Mouse (Mus musculus): ENCODE measurements around the gene Cdk10. TPM values are rescaled to one million over a fixed set of nuclear protein-coding genes. Genes with fewer than 3 reads are reported as not detected.

Cdk10 gene
- polyA plus RNA-seq, 1 experiment from 2014 or later = 39.1 TPM

DNA sequence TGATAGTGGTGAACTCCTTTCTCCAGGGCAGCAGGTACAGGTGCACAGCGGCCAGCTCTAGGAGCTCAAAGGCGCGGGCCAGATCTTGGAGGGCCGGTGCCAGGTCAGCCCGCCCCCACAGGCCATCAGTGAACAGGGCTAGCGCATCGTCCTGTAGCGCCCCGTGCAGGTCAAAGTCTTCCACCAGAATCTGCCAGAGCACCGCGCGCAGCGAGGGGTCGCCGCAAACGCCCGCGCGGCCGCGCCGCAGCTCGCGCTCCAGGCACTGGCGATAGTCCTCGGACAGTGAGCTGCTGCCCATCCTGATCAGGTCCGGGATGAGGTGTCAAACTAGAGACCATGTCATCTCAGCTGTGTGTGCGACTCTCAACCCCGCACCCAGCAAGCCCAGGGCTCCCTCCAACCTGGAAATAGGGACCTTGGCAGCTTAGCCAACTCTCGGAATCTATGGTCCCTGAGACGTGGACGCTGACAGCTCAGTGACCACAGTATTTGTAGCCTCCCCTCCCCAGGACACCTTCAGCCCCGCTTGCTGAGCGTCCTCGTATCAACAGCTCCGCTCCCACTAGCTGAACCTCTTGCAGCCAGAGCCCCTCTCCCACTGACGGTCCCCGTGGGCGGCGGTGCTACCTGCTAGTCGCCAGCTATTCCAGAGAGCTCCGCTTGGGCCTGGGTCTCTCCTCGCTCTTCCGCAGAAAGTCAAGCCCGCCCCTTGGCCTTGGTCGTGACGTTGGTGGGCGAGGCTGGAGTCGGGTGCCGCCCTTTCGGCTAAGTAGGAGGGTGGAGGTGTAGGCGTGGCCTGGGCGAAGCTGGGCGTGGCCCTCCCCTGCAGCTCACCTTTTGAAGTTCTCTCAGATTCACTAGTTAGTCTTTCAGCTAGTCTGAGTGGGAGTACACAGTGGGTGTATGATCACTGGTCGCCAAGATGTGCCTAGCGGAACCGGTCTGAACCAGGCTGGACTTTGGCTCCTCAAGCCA is 11.2 kb downstream of the Cdk10 start, which contains the start of gene Spata2l:
Gene Spata2l, minus strand, starts transcription at position 714 of the 978 bp plus-strand sequence.
- peak within 1 kb of the TSS; percentile 52 for H3K9ac ChIP-seq
- peak within 1 kb of the TSS; percentile 75 for H3K4me2 ChIP-seq (replicated peaks)
- H3K4me3 ChIP-seq = peak within 1 kb of the TSS; percentile 41
- ATAC-seq (ENCODE audit: low FRiP score) = peak; percentile 74
- peaks cover 23% of the 10 kb centered on the region for H3K4me1 ChIP-seq
- H3K27me3 ChIP-seq = peaks cover 44% of the 10 kb centered on the region
- H3K36me3 ChIP-seq = 0 out of 2 replicates have a peak, but pooled peaks cover 3% of the 10 kb centered on the region
- WGBS = 2% methylated on average over 56 of the region's 57 CpGs
- H3K9me3 ChIP-seq (replicated peaks) = no peaks in the 10 kb centered on the region
- no peak within 1 kb of the TSS for H3K27ac ChIP-seq

DNA sequence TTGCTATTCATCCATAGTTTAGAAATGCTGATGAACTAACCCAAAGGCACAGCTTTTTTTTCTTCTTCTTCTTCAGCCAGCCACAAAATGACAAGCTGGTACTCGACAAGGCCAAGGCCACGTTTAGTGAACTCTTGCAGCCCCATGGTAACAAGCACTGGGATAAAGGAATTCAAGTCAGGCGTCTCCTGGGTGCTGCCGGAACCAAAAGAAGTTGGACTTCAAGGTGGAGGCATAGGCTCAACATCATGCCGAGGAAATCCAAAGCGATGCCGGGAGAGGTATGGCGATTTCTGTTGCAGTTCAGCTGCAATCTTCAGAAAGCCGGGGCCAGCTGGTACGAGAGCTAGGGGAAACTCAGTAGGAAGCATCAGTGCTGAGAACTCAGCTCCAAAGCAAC is 14.8 kb downstream of the Cdk10 start:
- no peak for ATAC-seq (ENCODE audit: low FRiP score)
- Histone ChIP-seq H3K9ac (no peak overlapping the region), H3K27me3 (peaks cover 31% of the 10 kb centered on the region), H3K4me3 (no peak overlapping the region), H3K27ac (no peak overlapping the region), H3K36me3 (peaks cover 33% of the 10 kb centered on the region), H3K9me3 (replicated peaks) (no peaks in the 10 kb centered on the region), H3K4me2 (replicated peaks) (no peak overlapping the region), H3K4me1 (peaks cover 16% of the 10 kb centered on the region)
- WGBS = 81% methylated on average over 10 of the region's 10 CpGs

DNA sequence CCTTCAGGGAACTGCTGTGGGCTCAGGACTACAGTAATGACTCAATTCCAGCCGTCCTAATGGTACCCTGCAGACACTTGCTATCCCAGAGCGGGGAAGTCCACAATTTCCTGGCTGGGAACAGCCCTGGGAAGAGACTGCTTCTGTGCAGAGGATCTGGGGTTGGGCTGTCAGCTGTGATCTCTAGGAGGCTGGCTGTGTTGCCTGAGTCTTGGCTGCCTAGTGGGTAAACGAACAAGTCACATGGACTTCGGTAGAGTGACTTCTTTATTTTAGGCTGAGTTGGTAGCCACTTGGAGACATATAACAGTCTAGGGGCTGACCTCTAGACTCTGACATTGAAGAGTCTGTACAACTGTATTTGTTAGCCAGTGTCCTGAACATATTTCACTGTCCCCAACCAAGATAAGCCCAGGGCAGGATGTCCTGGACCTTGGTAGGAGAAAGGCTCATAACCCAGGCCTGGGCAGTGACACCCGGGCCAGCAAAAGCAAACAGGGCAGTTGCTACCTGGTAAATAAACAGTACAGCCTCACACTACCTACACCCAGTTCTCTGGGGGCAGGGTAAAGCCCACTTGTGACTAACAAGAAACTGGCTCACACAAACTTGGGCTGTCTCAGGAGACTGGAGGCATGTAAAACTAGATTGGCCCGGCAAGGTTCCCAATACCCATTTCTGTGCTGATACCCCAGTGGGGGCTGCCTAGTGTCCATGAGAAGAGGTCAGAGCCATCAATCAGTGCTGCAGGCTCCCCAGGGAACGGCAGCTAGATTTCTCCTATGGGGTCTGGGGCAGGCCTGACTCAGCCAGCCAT is 17.7 kb downstream of the Cdk10 start:
- H3K4me2 ChIP-seq (replicated peaks) = no peak overlapping the region
- no peak overlapping the region for H3K9ac ChIP-seq
- no peaks in the 10 kb centered on the region for H3K4me1 ChIP-seq
- H3K4me3 ChIP-seq = no peak overlapping the region
- H3K9me3 ChIP-seq (replicated peaks) = no peaks in the 10 kb centered on the region
- H3K27me3 ChIP-seq = peaks cover 3% of the 10 kb centered on the region
- H3K36me3 ChIP-seq = peaks cover 62% of the 10 kb centered on the region
- no peak overlapping the region for H3K27ac ChIP-seq
- ATAC-seq (ENCODE audit: low FRiP score) = no peak
- 85% methylated on average over 7 of the region's 7 CpGs for WGBS

DNA sequence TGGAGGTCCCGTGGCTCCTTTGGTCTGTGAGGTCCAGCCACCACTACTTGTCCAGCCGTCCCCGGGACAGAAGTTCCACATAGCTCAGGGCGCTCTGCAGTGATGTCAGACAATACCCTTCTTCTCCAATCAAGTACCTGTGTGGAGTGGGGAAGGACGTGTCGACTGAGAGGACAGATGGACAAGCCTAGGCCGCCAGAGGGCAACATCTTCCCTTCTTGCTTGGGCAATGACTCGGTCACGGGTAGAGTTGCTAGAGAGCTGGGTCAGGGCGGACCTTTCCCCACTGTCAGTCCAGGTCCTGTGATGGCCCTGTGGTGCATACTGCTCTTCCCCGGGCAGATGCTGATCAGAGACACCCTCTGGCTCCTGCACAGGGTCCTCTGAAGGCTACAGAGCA is 18.4 kb downstream of the Cdk10 start:
- no peak for ATAC-seq (ENCODE audit: low FRiP score)
- peaks cover 70% of the 10 kb centered on the region for H3K36me3 ChIP-seq
- H3K9me3 ChIP-seq (replicated peaks) = no peaks in the 10 kb centered on the region
- H3K9ac ChIP-seq = no peak overlapping the region
- no peaks in the 10 kb centered on the region for H3K27me3 ChIP-seq
- no peaks in the 10 kb centered on the region for H3K4me1 ChIP-seq
- no peak overlapping the region for H3K27ac ChIP-seq
- WGBS = 71% methylated on average over 11 of the region's 11 CpGs
- no peak overlapping the region for H3K4me3 ChIP-seq
- H3K4me2 ChIP-seq (replicated peaks) = no peak overlapping the region

DNA sequence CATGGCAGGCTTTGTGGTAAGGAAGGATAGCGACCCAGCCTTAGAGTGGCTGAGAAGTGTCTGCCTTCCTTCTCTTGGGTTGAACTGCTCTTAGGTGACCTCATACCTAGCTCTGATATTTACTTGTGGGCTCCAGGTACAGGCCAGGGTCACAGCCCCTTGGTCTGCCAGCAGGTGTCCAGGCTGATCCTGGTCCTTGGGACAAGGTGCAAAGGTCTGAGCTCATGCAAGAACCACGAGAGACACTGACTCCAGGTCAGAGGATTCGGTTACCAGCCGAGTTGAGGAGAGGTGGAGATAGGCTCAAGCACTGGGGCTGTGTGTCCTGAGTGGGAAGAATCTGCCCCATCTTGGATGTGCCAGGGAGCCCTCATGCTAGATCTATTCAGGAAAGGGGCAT is 19.7 kb downstream of the Cdk10 start:
- H3K4me1 ChIP-seq = no peaks in the 10 kb centered on the region
- H3K27me3 ChIP-seq = no peaks in the 10 kb centered on the region
- ATAC-seq (ENCODE audit: low FRiP score) = no peak
- 91% methylated on average over 4 of the region's 4 CpGs for WGBS
- no peaks in the 10 kb centered on the region for H3K9me3 ChIP-seq (replicated peaks)
- H3K4me2 ChIP-seq (replicated peaks) = no peak overlapping the region
- no peak overlapping the region for H3K27ac ChIP-seq
- no peak overlapping the region for H3K4me3 ChIP-seq
- H3K36me3 ChIP-seq = peaks cover 83% of the 10 kb centered on the region
- no peak overlapping the region for H3K9ac ChIP-seq

DNA sequence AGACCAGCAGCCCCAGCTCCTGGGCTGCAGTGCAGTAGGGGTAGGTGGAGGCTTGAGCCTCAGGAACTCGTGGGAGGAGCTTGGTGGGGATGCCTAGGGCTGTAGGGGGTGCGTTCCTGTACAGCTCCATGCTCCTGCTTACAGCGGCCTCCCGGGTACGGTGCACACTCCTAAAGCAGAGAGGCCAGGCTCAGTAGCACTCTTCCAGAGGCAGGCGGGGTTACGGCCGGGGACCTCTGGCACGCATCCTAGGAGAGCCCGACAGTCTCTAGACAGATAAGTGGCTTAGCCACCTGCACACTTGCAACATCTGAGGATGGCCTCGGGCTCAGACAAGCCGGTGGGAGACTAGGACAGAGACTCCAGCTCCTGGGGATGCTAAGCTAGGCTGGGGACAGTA is 20.9 kb downstream of the Cdk10 start:
- no peak overlapping the region for H3K27ac ChIP-seq
- no peaks in the 10 kb centered on the region for H3K4me1 ChIP-seq
- no peak overlapping the region for H3K9ac ChIP-seq
- H3K4me2 ChIP-seq (replicated peaks) = no peak overlapping the region
- no peaks in the 10 kb centered on the region for H3K27me3 ChIP-seq
- H3K9me3 ChIP-seq (replicated peaks) = no peaks in the 10 kb centered on the region
- peaks cover 94% of the 10 kb centered on the region for H3K36me3 ChIP-seq
- no peak overlapping the region for H3K4me3 ChIP-seq
- 92% methylated on average over 12 of the region's 12 CpGs for WGBS
- no peak for ATAC-seq (ENCODE audit: low FRiP score)

DNA sequence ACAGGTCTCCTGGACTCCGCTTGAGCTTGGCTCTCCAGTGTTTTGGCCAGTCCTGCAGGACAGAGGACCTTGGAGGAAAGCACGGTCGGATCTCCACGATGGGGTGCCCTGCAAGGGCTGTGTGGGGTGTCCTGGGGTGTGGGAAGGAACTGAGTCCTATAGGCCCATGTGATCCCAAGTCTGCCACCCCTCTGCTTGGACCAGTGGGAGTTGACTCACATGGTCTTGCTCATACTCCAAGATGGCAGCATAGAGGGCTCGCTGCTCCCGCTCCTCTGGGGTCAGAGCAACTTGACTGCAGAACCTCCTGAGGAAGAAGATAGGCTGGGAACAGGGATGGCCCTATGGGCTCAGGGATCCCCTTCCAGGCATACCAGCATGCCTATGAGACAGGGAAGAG is 23.1 kb downstream of the Cdk10 start:
- peaks cover 93% of the 10 kb centered on the region for H3K36me3 ChIP-seq

DNA sequence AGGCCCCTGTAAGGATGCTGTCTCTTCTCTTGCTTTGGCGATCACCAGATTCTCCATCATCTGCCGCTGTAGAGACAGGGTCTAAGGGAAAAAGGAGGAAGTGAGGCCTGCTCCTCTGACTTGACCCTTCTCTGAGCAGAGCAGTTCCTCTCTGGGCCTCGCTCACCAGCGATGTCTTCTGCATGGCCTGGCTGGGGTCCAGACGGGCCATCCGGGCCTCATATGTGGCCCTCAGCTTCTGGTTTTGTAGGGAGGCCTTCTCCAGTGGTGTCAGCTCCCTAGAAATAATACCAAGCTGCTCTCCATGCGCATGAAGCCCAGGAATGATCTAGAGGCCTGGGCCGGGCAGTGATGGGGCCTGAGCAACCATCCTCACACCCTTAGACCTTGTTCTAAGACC is 24.0 kb downstream of the Cdk10 start:
- H3K4me2 ChIP-seq (replicated peaks) = no peak overlapping the region
- no peak for ATAC-seq (ENCODE audit: low FRiP score)
- no peak overlapping the region for H3K9ac ChIP-seq
- WGBS = 93% methylated on average over 8 of the region's 8 CpGs
- peaks cover 13% of the 10 kb centered on the region for H3K4me1 ChIP-seq
- no peak overlapping the region for H3K4me3 ChIP-seq
- H3K9me3 ChIP-seq (replicated peaks) = no peaks in the 10 kb centered on the region
- no peak overlapping the region for H3K27ac ChIP-seq
- H3K27me3 ChIP-seq = no peaks in the 10 kb centered on the region
- H3K36me3 ChIP-seq = peaks cover 85% of the 10 kb centered on the region

More for the DNA sequence above, 23.1 kb downstream of the Cdk10 start:
- Histone ChIP-seq H3K9me3 (replicated peaks) (no peaks in the 10 kb centered on the region), H3K4me3 (no peak overlapping the region), H3K27ac (no peak overlapping the region), H3K4me1 (peaks cover 5% of the 10 kb centered on the region), H3K9ac (no peak overlapping the region), H3K27me3 (no peaks in the 10 kb centered on the region), H3K4me2 (replicated peaks) (no peak overlapping the region)
- 95% methylated on average over 6 of the region's 6 CpGs for WGBS
- no peak for ATAC-seq (ENCODE audit: low FRiP score)

DNA sequence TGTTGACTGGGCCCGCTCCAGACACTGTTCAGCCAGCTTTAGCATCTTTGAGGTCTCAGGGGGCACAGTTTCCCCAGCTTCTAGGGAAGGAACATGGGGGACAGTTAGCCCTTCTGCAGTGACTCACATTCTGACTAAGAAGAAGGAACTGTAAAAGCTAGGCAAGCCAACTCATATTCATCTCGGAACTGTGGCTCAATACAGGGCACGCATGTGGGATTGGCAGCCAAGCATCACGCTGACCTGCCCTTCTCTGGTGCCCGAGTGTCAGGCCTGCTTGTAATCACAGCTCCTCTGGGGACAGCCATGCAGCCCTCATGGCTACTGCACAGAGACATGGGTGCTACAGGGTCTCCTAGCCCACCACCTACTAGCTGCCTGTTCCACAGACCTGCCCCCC is 26.3 kb downstream of the Cdk10 start:
- no peaks in the 10 kb centered on the region for H3K27me3 ChIP-seq
- ATAC-seq (ENCODE audit: low FRiP score) = no peak
- no peak overlapping the region for H3K27ac ChIP-seq
- peaks cover 62% of the 10 kb centered on the region for H3K36me3 ChIP-seq
- WGBS = 91% methylated on average over 5 of the region's 5 CpGs
- H3K4me3 ChIP-seq = no peak overlapping the region
- no peaks in the 10 kb centered on the region for H3K9me3 ChIP-seq (replicated peaks)
- H3K9ac ChIP-seq = no peak overlapping the region
- H3K4me1 ChIP-seq = peaks cover 26% of the 10 kb centered on the region
- H3K4me2 ChIP-seq (replicated peaks) = no peak overlapping the region

DNA sequence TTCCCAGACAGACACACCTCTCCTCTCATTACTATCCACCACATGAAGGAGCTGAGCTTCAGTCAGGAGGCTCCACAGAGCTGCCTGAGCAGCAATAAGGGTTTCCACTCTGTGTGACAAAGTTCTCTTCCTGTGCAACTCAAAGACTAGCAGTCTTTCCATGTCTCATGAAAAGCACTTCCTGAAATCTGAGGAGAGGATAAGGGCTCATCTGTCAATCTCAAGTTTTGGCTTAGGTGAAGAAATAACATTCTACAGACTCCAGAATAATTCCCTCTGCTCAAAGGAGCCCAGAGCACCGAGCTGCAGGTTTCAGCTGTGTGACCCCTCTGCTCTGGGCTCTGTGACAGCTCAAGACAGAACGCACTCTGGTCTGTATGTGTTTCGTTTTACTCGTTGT is 28.3 kb downstream of the Cdk10 start:
- H3K36me3 ChIP-seq = peaks cover 58% of the 10 kb centered on the region
- WGBS = 64% methylated on average over 4 of the region's 4 CpGs
- H3K9me3 ChIP-seq (replicated peaks) = no peaks in the 10 kb centered on the region
- no peak for ATAC-seq (ENCODE audit: low FRiP score)
- peak overlapping the region; percentile 92 for H3K9ac ChIP-seq
- H3K27me3 ChIP-seq = no peaks in the 10 kb centered on the region
- peaks cover 36% of the 10 kb centered on the region for H3K4me1 ChIP-seq
- H3K4me3 ChIP-seq = peak overlapping the region; percentile 75
- H3K27ac ChIP-seq = peak overlapping the region; percentile 82; the same call in 1 of the 2 replicates
- H3K4me2 ChIP-seq (replicated peaks) = peak overlapping the region; percentile 98

DNA sequence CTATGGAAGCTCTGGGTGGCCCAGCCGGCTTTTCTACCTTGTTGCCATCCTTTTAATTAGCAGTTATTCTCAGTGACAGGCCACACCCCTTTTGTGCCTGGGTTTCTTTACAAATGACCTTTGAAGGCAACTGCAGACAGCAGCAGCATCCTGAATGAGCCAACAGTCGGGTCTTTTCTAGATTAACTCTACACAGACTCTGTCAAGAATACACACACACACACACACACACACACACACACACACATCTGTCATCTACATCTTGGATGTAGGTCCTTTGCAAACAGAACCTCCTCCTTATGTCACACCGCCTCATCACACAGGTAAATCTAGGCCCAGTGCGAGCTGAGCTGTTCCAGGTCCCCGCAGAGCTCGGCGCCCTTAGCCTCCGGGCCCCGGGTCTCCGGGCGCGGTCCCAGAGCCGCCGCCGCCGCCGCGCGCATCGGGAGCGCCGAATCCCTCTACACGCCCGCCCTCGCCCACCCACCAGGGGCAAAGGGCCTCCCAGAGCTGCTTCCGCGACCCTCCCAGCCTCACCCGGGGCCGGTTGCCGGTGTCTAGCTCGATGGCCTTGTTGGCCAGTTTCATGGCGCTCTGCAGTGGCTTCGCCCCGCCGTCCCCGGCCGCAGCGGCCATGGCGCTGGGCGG is 28.9 kb downstream of the Cdk10 start:
- no peaks in the 10 kb centered on the region for H3K9me3 ChIP-seq (replicated peaks)
- no peaks in the 10 kb centered on the region for H3K27me3 ChIP-seq
- H3K36me3 ChIP-seq = peaks cover 58% of the 10 kb centered on the region
- H3K4me1 ChIP-seq = peaks cover 36% of the 10 kb centered on the region
- peak overlapping the region; percentile 98 for H3K4me2 ChIP-seq (replicated peaks)
- WGBS = 2% methylated on average over 33 of the region's 40 CpGs
- peak overlapping the region; percentile 82 for H3K27ac ChIP-seq
- peak overlapping the region; percentile 75 for H3K4me3 ChIP-seq
- H3K9ac ChIP-seq = peak overlapping the region; percentile 92
- peak; percentile 70 for ATAC-seq (ENCODE audit: low FRiP score)
